Mouse (Mus musculus): ENCODE measurements around the gene Ctnnd2. TPM values are rescaled to one million over a fixed set of nuclear protein-coding genes. Genes with fewer than 3 reads are reported as not detected.

The Ctnnd2 gene
- total RNA-seq, 2 experiments from 2014 or later: 4.1 TPM; not detected in 1

GRCm38 (mm10) chr15:30682360-30683119 lies 510.1 kb downstream of the Ctnnd2 start:
- no peak for ATAC-seq (replicated peaks; ENCODE audit: low FRiP score, low TSS enrichment, poor library complexity, severe bottlenecking)

GRCm38 (mm10) chr15:30686206-30687101 lies 514.1 kb downstream of the Ctnnd2 start:
- ATAC-seq (replicated peaks; ENCODE audit: low FRiP score, low TSS enrichment, poor library complexity, severe bottlenecking): no peak

- ATAC-seq (replicated peaks; ENCODE audit: low FRiP score, low TSS enrichment, poor library complexity, severe bottlenecking): no peak
Measured at GRCm38 (mm10) chr15:30693754-30694205, 521.4 kb downstream of the Ctnnd2 start.

GRCm38 (mm10) chr15:30694286-30694685 lies 521.9 kb downstream of the Ctnnd2 start:
- ATAC-seq (replicated peaks; ENCODE audit: low FRiP score, low TSS enrichment, poor library complexity, severe bottlenecking): no peak

- ATAC-seq (replicated peaks; ENCODE audit: low FRiP score, low TSS enrichment, poor library complexity, severe bottlenecking): no peak
Measured at GRCm38 (mm10) chr15:30695859-30696258, 523.5 kb downstream of the Ctnnd2 start.

- ATAC-seq (replicated peaks; ENCODE audit: low FRiP score, low TSS enrichment, poor library complexity, severe bottlenecking): no peak
Measured at GRCm38 (mm10) chr15:30697356-30697755, 525.0 kb downstream of the Ctnnd2 start.

- no peak for ATAC-seq (replicated peaks; ENCODE audit: low FRiP score, low TSS enrichment, poor library complexity, severe bottlenecking)
Measured at GRCm38 (mm10) chr15:30700762-30701161, 528.4 kb downstream of the Ctnnd2 start.

- no peak for ATAC-seq (replicated peaks; ENCODE audit: low FRiP score, low TSS enrichment, poor library complexity, severe bottlenecking)
Measured at GRCm38 (mm10) chr15:30701592-30701991, 529.2 kb downstream of the Ctnnd2 start.

- no peak for ATAC-seq (replicated peaks; ENCODE audit: low FRiP score, low TSS enrichment, poor library complexity, severe bottlenecking)
Measured at GRCm38 (mm10) chr15:30709026-30709753, 536.8 kb downstream of the Ctnnd2 start.

- ATAC-seq (replicated peaks; ENCODE audit: low FRiP score, low TSS enrichment, poor library complexity, severe bottlenecking): no peak
Measured at GRCm38 (mm10) chr15:30709754-30710105, 537.3 kb downstream of the Ctnnd2 start.

GRCm38 (mm10) chr15:30714823-30715222 lies 542.4 kb downstream of the Ctnnd2 start:
- ATAC-seq (replicated peaks; ENCODE audit: low FRiP score, low TSS enrichment, poor library complexity, severe bottlenecking): no peak

GRCm38 (mm10) chr15:30718811-30719210 lies 546.4 kb downstream of the Ctnnd2 start:
- ATAC-seq (replicated peaks; ENCODE audit: low FRiP score, low TSS enrichment, poor library complexity, severe bottlenecking): no peak

GRCm38 (mm10) chr15:30719226-30719625 lies 546.8 kb downstream of the Ctnnd2 start:
- ATAC-seq (replicated peaks; ENCODE audit: low FRiP score, low TSS enrichment, poor library complexity, severe bottlenecking): no peak

GRCm38 (mm10) chr15:30721098-30721497 lies 548.7 kb downstream of the Ctnnd2 start:
- no peak for ATAC-seq (replicated peaks; ENCODE audit: low FRiP score, low TSS enrichment, poor library complexity, severe bottlenecking)

- ATAC-seq (replicated peaks; ENCODE audit: low FRiP score, low TSS enrichment, poor library complexity, severe bottlenecking): no peak
Measured at GRCm38 (mm10) chr15:30726066-30726465, 553.7 kb downstream of the Ctnnd2 start.

GRCm38 (mm10) chr15:30738178-30738577 lies 565.8 kb downstream of the Ctnnd2 start:
- no peak for ATAC-seq (replicated peaks; ENCODE audit: low FRiP score, low TSS enrichment, poor library complexity, severe bottlenecking)

- ATAC-seq (replicated peaks; ENCODE audit: low FRiP score, low TSS enrichment, poor library complexity, severe bottlenecking): no peak
Measured at GRCm38 (mm10) chr15:30740728-30741127, 568.3 kb downstream of the Ctnnd2 start.

- ATAC-seq (replicated peaks; ENCODE audit: low FRiP score, low TSS enrichment, poor library complexity, severe bottlenecking): no peak
Measured at GRCm38 (mm10) chr15:30757991-30758390, 585.6 kb downstream of the Ctnnd2 start.

GRCm38 (mm10) chr15:30762211-30762610 lies 589.8 kb downstream of the Ctnnd2 start:
- no peak for ATAC-seq (replicated peaks; ENCODE audit: low FRiP score, low TSS enrichment, poor library complexity, severe bottlenecking)

All from megakaryocyte-erythroid progenitor cell, adult 5-6 weeks (primary cell).